Mouse (Mus musculus) G1E (cell line): ENCODE data around the gene Gm2897. TPM values are rescaled to one million over a fixed set of nuclear protein-coding genes. Genes with fewer than 3 reads are reported as not detected.
"Not testable (repeated sequence)": the region's sequence is repeated elsewhere in the genome, so short reads cannot be mapped to it uniquely, and the experiment has no call there.

Experiments used
- ATAC-seq: 2 replicates; pipeline ENCODE4 v1.8.0; 2016; ENCODE audit warnings: mild to moderate bottlenecking; ENCODE audit not compliant: insufficient number of reproducible peaks, poor library complexity, low FRiP score, severe bottlenecking; ENCODE audit errors: extremely low read depth
- DNase-seq: peaks from one replicate; pipeline ENCODE4 v3.0.0; 2012; ENCODE audit warnings: low spot score
- H3K27me3 ChIP-seq: 2 replicates; pipeline ENCODE4 v1.6.1; 2012; ENCODE audit warnings: mild to moderate bottlenecking, low read length, inconsistent platforms; ENCODE audit not compliant: insufficient read depth
- H3K36me3 ChIP-seq: replicated peaks from 2 replicates; pipeline ENCODE3; 2012; ENCODE audit warnings: mild to moderate bottlenecking, inconsistent platforms
- H3K4me1 ChIP-seq: 2 replicates; pipeline ENCODE4 v1.6.1; 2012; ENCODE audit warnings: low read depth, low read length, inconsistent platforms, mixed read lengths; ENCODE audit not compliant: insufficient read depth
- H3K4me3 ChIP-seq: 2 replicates; pipeline ENCODE4 v1.5.1; 2012; ENCODE audit warnings: low read depth, mild to moderate bottlenecking, inconsistent platforms, low read length, moderate library complexity, mixed read lengths
- H3K9me3 ChIP-seq: replicated peaks from 2 replicates; pipeline ENCODE4 v1.6.1; 2012; ENCODE audit warnings: inconsistent platforms
- polyA plus RNA-seq: library from polyadenylated mRNA; stranded (reverse); fragments of >175 nt; gene quantifications from 2 replicates; pipeline ENCODE4 v1.2.3, GENCODE M21; 2012
- total RNA-seq, 2 experiments: library from RNA; stranded (forward) in 1 of 2; stranded (reverse) in 1 of 2; fragments of 200-1000 nt in 1 of 2; fragments of >200 nt in 1 of 2; fragmentation: Nextera tagmentation in 1 of 2; gene quantifications; 2 replicates each; pipeline ENCODE4 v1.2.3; 2014 to 2017

Gm2897 gene
- total RNA-seq (2014; fragmentation: Nextera tagmentation): not detected in 2 replicates
- total RNA-seq (2017): 0.46 TPM in 1 of 2 replicates, not detected in the other
- polyA plus RNA-seq: not detected in 2 replicates

GRCm38 (mm10) chr14:3048727-3049512 lies at the start of gene Gm2897:
Gm2897 (plus strand) TSS chr14:3049285.
- not testable (repeated sequence) for H3K9me3 ChIP-seq

DNA sequence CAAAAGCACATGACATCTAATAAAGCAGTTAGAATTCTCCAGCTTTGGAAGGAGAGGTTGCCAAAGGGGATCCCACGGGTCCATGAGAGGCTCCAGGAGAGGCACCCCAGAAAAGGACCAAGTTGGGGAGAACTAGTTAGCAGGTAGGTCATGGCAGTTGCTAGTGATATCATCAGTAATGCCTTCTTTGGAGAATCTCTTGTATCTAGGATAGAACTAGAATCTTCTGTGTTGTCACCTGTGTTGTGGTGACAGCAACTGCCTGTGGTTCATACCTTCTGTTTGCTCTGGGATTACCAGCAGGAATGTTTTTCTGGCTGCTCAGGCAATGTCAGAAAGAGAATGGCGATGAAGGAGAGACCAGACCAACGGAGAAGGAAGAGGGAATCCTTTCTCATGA lies 19.4 kb upstream of the Gm2897 start, which contains the start of gene Gm2888:
Gm2888 (plus strand) TSS at position 301 of the 400 bp plus-strand sequence.
- not testable (repeated sequence) for ATAC-seq, H3K4me1 ChIP-seq, H3K36me3 ChIP-seq, H3K27me3 ChIP-seq, H3K4me3 ChIP-seq, H3K9me3 ChIP-seq, DNase-seq

More at GRCm38 (mm10) chr14:3048727-3049512, at the start of gene Gm2897:
- DNase-seq, H3K36me3 ChIP-seq, H3K27me3 ChIP-seq, H3K4me1 ChIP-seq, ATAC-seq, H3K4me3 ChIP-seq: not testable (repeated sequence)

GRCm38 (mm10) chr14:3049513-3049800 lies 372 bp downstream of the Gm2897 start:
- H3K4me3 ChIP-seq: not testable (repeated sequence)

GRCm38 (mm10) chr14:3050087-3050486 lies 1.0 kb downstream of the Gm2897 start:
- not testable (repeated sequence) for H3K27me3 ChIP-seq, H3K36me3 ChIP-seq, H3K4me1 ChIP-seq, DNase-seq, H3K4me3 ChIP-seq, ATAC-seq, H3K9me3 ChIP-seq

More at GRCm38 (mm10) chr14:3049513-3049800, 372 bp downstream of the Gm2897 start:
- not testable (repeated sequence) for H3K4me1 ChIP-seq, DNase-seq, ATAC-seq, H3K9me3 ChIP-seq, H3K36me3 ChIP-seq, H3K27me3 ChIP-seq

GRCm38 (mm10) chr14:3116051-3116450 lies 67.0 kb downstream of the Gm2897 start:
- not testable (repeated sequence) for H3K4me3 ChIP-seq, H3K27me3 ChIP-seq, H3K9me3 ChIP-seq, ATAC-seq, DNase-seq, H3K4me1 ChIP-seq, H3K36me3 ChIP-seq

Other genes with a start within 250 kb of the Gm2897 start
- gene Gm2888, start 19.3 kb upstream of the Gm2897 start, total RNA-seq (2014; fragmentation: Nextera tagmentation): not detected in 2 replicates
- gene Gm2888, start 19.3 kb upstream of the Gm2897 start, total RNA-seq (2017): 0.12 and 0.44 TPM in 2 replicates
- gene Gm2888, start 19.3 kb upstream of the Gm2897 start, polyA plus RNA-seq: not detected in 2 replicates
- gene Gm10340, start 84.7 kb downstream of the Gm2897 start, total RNA-seq (2014; fragmentation: Nextera tagmentation): not detected in 2 replicates
- gene Gm10340, start 84.7 kb downstream of the Gm2897 start, total RNA-seq (2017): 0.52 TPM in 1 of 2 replicates, not detected in the other
- not detected in 2 replicates for gene Gm10340, start 84.7 kb downstream of the Gm2897 start, polyA plus RNA-seq
- not detected in 2 replicates for gene Gm5795, start 139.0 kb downstream of the Gm2897 start, total RNA-seq (2014; fragmentation: Nextera tagmentation)
- 0.52 and 0.71 TPM in 2 replicates for gene Gm5795, start 139.0 kb downstream of the Gm2897 start, total RNA-seq (2017)
- not detected in 2 replicates for gene Gm5795, start 139.0 kb downstream of the Gm2897 start, polyA plus RNA-seq
- not detected in 2 replicates for gene D830030K20Rik, start 159.2 kb downstream of the Gm2897 start, total RNA-seq (2014; fragmentation: Nextera tagmentation)
- gene D830030K20Rik, start 159.2 kb downstream of the Gm2897 start, total RNA-seq (2017): 0.64 and 0.82 TPM in 2 replicates
- gene D830030K20Rik, start 159.2 kb downstream of the Gm2897 start, polyA plus RNA-seq: not detected in 2 replicates